Mouse (Mus musculus): ENCODE data around the gene Brat1.
A peak's percentile ranks its signal among the peaks of the same experiment; 100 is the strongest.
"Not testable (repeated sequence)": the region's sequence is repeated elsewhere in the genome, so short reads cannot be mapped to it uniquely, and the experiment has no call there.

Gene Brat1

GRCm38 (mm10) chr5:140704378-140705251 lies at the start of gene Brat1:
TSS of gene Brat1 (plus strand) at chr5:140705011.
- DNase-seq = peak; percentile 100

GRCm38 (mm10) chr5:140659607-140660272 lies 45.1 kb upstream of the Brat1 start:
- DNase-seq = no peak

- no peak for DNase-seq
Measured at GRCm38 (mm10) chr5:140660398-140660797, 44.4 kb upstream of the Brat1 start.

- DNase-seq = no peak
Measured at GRCm38 (mm10) chr5:140661427-140661826, 43.4 kb upstream of the Brat1 start.

GRCm38 (mm10) chr5:140661875-140662643 lies 42.8 kb upstream of the Brat1 start:
- no peak for DNase-seq

GRCm38 (mm10) chr5:140662741-140663592 lies 41.8 kb upstream of the Brat1 start:
- DNase-seq = no peak

GRCm38 (mm10) chr5:140663621-140664180 lies 41.1 kb upstream of the Brat1 start:
- peak; percentile 89 for DNase-seq

- DNase-seq = no peak
Measured at GRCm38 (mm10) chr5:140672115-140672514, 32.7 kb upstream of the Brat1 start.

GRCm38 (mm10) chr5:140672603-140673002 lies 32.2 kb upstream of the Brat1 start:
- DNase-seq = not testable (repeated sequence)

- DNase-seq = no peak
Measured at GRCm38 (mm10) chr5:140674036-140674435, 30.8 kb upstream of the Brat1 start.

- DNase-seq = no peak
Measured at GRCm38 (mm10) chr5:140675079-140675478, 29.7 kb upstream of the Brat1 start.

- DNase-seq = no peak
Measured at GRCm38 (mm10) chr5:140675640-140676039, 29.2 kb upstream of the Brat1 start.

- no peak for DNase-seq
Measured at GRCm38 (mm10) chr5:140677137-140677536, 27.7 kb upstream of the Brat1 start.

- no peak for DNase-seq
Measured at GRCm38 (mm10) chr5:140680051-140680450, 24.8 kb upstream of the Brat1 start.

GRCm38 (mm10) chr5:140680950-140681349 lies 23.9 kb upstream of the Brat1 start:
- DNase-seq = no peak

- no peak for DNase-seq
Measured at GRCm38 (mm10) chr5:140682113-140682512, 22.7 kb upstream of the Brat1 start.

- DNase-seq = no peak
Measured at GRCm38 (mm10) chr5:140684343-140685148, 20.3 kb upstream of the Brat1 start.

- peak; percentile 74 for DNase-seq
Measured at GRCm38 (mm10) chr5:140688434-140688833, 16.4 kb upstream of the Brat1 start.

GRCm38 (mm10) chr5:140695987-140696386 lies 8.8 kb upstream of the Brat1 start:
- no peak for DNase-seq

GRCm38 (mm10) chr5:140699776-140700175 lies 5.0 kb upstream of the Brat1 start:
- no peak for DNase-seq

- no peak for DNase-seq
Measured at GRCm38 (mm10) chr5:140701661-140702060, 3.1 kb upstream of the Brat1 start.

Data from lung, postnatal 10 days (tissue).